Comparison of ENCODE assay signal across 8 mouse cellular contexts in genomic region chr13:113663151-113663779, GRCm38 (mm10). TPM values are rescaled to one million over a fixed set of nuclear protein-coding genes. Genes with fewer than 3 reads are reported as not detected.
A peak's percentile ranks its signal among the peaks of the same experiment; 100 is the strongest.
DNase-seq lines count a peak whose midpoint lies in the region; ATAC-seq and TF ChIP-seq lines count a peak whose summit lies in the region.
"Had no signal": no experiment of that assay in that cellular context is flagged by ENCODE, and none has a peak within 500 bp of the region (broad histone marks: within the 10 kb centered on the region; RNA-seq: fewer than 3 reads in every experiment).

Gene Hspb3, minus strand, starts transcription at chr13:113663676.

- no peak within 1 kb of the TSS for H3K27ac ChIP-seq in cerebellum, adult 2 months (ENCODE audit: insufficient read depth, low read length)
- H3K27ac ChIP-seq in hindbrain, embryonic 11.5 days (ENCODE audit: low read depth, low read length): no peak within 1 kb of the TSS; the same call in 1 of the 2 replicates
- H3K27ac ChIP-seq in neural tube, embryonic 14.5 days (ENCODE audit: low read depth, low read length): no peak within 1 kb of the TSS
- H3K27ac ChIP-seq: limb, embryonic 12.5 days had no signal

- WGBS in cerebellum, adult 2 months: 4% methylated on average over 28 of the region's 28 CpGs
- WGBS in hindbrain, embryonic 11.5 days: 71% methylated on average over 28 of the region's 28 CpGs
- 39% methylated on average over 28 of the region's 28 CpGs for WGBS in neural tube, embryonic 14.5 days

- H3K4me2 ChIP-seq in hindbrain, embryonic 11.5 days (replicated peaks; ENCODE audit: low read depth, low read length): no peak within 1 kb of the TSS
- peak within 1 kb of the TSS; percentile 26; the same call in 1 of the 2 replicates for H3K4me2 ChIP-seq in neural tube, embryonic 14.5 days (ENCODE audit: low read depth, low read length)
- H3K4me2 ChIP-seq: limb, embryonic 12.5 days had no signal

- H3K27me3 ChIP-seq in cerebellum, adult 2 months (ENCODE audit: control insufficient read depth, insufficient read depth, low read length): no peaks in the 10 kb centered on the region
- H3K27me3 ChIP-seq in hindbrain, embryonic 11.5 days (ENCODE audit: control insufficient read depth, insufficient read depth, low read length): no peaks in the 10 kb centered on the region
- H3K27me3 ChIP-seq in neural tube, embryonic 14.5 days (ENCODE audit: control insufficient read depth, insufficient read depth, low read length): no peaks in the 10 kb centered on the region
- H3K27me3 ChIP-seq: limb, embryonic 12.5 days had no signal

- H3K4me3 ChIP-seq in cerebellum, adult 2 months (replicated peaks; ENCODE audit: insufficient read depth, low read depth, low read length): peak within 1 kb of the TSS; percentile 6
- H3K4me3 ChIP-seq in hindbrain, embryonic 11.5 days (ENCODE audit: low read depth, low read length): no peak within 1 kb of the TSS
- no peak within 1 kb of the TSS for H3K4me3 ChIP-seq in neural tube, embryonic 14.5 days (ENCODE audit: low read depth, low read length)
- H3K4me3 ChIP-seq: limb, embryonic 12.5 days had no signal

- TF ChIP-seq CTCF in cerebellum, adult 2 months (IDR thresholded peaks at IDR 0.05; ENCODE audit: borderline replicate concordance, insufficient read depth, low read depth, low read length): no peak

- H3K36me3 ChIP-seq in hindbrain, embryonic 11.5 days (ENCODE audit: control insufficient read depth, insufficient read depth, low read length): no peaks in the 10 kb centered on the region
- H3K36me3 ChIP-seq in neural tube, embryonic 14.5 days (ENCODE audit: control insufficient read depth, insufficient read depth, low read length): no peaks in the 10 kb centered on the region
- H3K36me3 ChIP-seq: limb, embryonic 12.5 days had no signal

- no peaks in the 10 kb centered on the region for H3K9me3 ChIP-seq in hindbrain, embryonic 11.5 days (ENCODE audit: control insufficient read depth, low read length)
- H3K9me3 ChIP-seq in neural tube, embryonic 14.5 days (ENCODE audit: control insufficient read depth, low read length): no peaks in the 10 kb centered on the region
- H3K9me3 ChIP-seq: limb, embryonic 12.5 days had no signal

- peak; percentile 53 for DNase-seq in adrenal gland, postnatal 10 days
- DNase-seq in cerebellum, adult 2 months: peak; percentile 81 to 88
- DNase-seq in gastrocnemius, adult 18-20 months (ENCODE audit: low spot score): peak; percentile 76
- DNase-seq in hindbrain, embryonic 11.5 days (ENCODE audit: low spot score): peak; percentile 19
- no peak for DNase-seq in c-Kit-positive CD71-positive TER-119-positive erythroid progenitor cells, embryonic 14.5 days (ENCODE audit: low spot score)
- no peak for DNase-seq in spleen, postnatal 36 days (ENCODE audit: low spot score in 2 of 2)

- peak; percentile 56; the same call in 1 of the 2 replicates for ATAC-seq in hindbrain, embryonic 11.5 days (ENCODE audit: low FRiP score)
- ATAC-seq in neural tube, embryonic 14.5 days (ENCODE audit: low read depth): peak; percentile 79; the same call in 1 of the 2 replicates

- no peak within 1 kb of the TSS for H3K9ac ChIP-seq in hindbrain, embryonic 11.5 days (ENCODE audit: low read depth, low read length)
- no peak within 1 kb of the TSS for H3K9ac ChIP-seq in neural tube, embryonic 14.5 days (replicated peaks; ENCODE audit: low read depth, low read length)
- H3K9ac ChIP-seq: limb, embryonic 12.5 days had no signal

- H3K4me1 ChIP-seq in cerebellum, adult 2 months (ENCODE audit: control insufficient read depth, insufficient read depth, low read length): peaks cover 8% of the 10 kb centered on the region
- no peaks in the 10 kb centered on the region for H3K4me1 ChIP-seq in hindbrain, embryonic 11.5 days (replicated peaks; ENCODE audit: control insufficient read depth, insufficient read depth, low read length)
- peaks cover 6% of the 10 kb centered on the region for H3K4me1 ChIP-seq in neural tube, embryonic 14.5 days (ENCODE audit: control insufficient read depth, insufficient read depth, low read length)
- H3K4me1 ChIP-seq: limb, embryonic 12.5 days had no signal

- no peak for TF ChIP-seq POLR2A in cerebellum, adult 2 months (IDR thresholded peaks at IDR 0.05; ENCODE audit: borderline replicate concordance, insufficient read depth, low read length)

RNA-seq across cellular contexts. Expression of gene Hspb3, which starts in this region (rescaled TPM):
- total RNA-seq in adrenal gland, postnatal 10 days (2021): 1 to 10 TPM; 2.0 to 7.1 TPM
- 1.9 and 2.7 TPM in 2 replicates for polyA plus RNA-seq in cerebellum, adult 2 months (2012; rRNA removed)
- total RNA-seq in gastrocnemius, adult 18-20 months (2021): 10 to 100 TPM; 47.7 to 56.6 TPM
- not detected in 2 replicates for polyA plus RNA-seq in hindbrain, embryonic 11.5 days (2014; fragmentation: Nextera tagmentation; extraction: Ambion mirVana)
- polyA plus RNA-seq in neural tube, embryonic 14.5 days (2014; fragmentation: Nextera tagmentation; extraction: Ambion mirVana): 0.36 TPM in 2 replicates

Comparison
In these comparisons a context has a peak if more than half of its experiments do, and no peak if none do; other contexts are left out.
1. RNA of gene Hspb3 (total RNA-seq): 47.7 to 56.6 TPM in gastrocnemius, adult 18-20 months; 2.0 to 7.1 TPM in adrenal gland, postnatal 10 days; every median in the first group is over 4 times any median in the second.
2. Peak in DNase-seq and ATAC-seq in hindbrain, embryonic 11.5 days; RNA of the gene not detected or under 1 TPM.
3. Peak in ATAC-seq and H3K4me2 ChIP-seq in neural tube, embryonic 14.5 days; RNA of the gene not detected or under 1 TPM.
4. DNase-seq: peak in adrenal gland, postnatal 10 days (single experiment), cerebellum, adult 2 months (2 of 2) and gastrocnemius, adult 18-20 months (single experiment); none in c-Kit-positive CD71-positive TER-119-positive erythroid progenitor cells, embryonic 14.5 days (single experiment) and spleen, postnatal 36 days (0 of 2).